ENCODE assay signal across 11 mouse cellular contexts in genomic region chr11:84376510-84377365, GRCm38 (mm10).
DNase-seq lines count a peak whose midpoint lies in the region; ATAC-seq and TF ChIP-seq lines count a peak whose summit lies in the region.
"Had no signal": no experiment of that assay in that cellular context is flagged by ENCODE, and none has a peak within 500 bp of the region (broad histone marks: within the 10 kb centered on the region; RNA-seq: fewer than 3 reads in every experiment).

No protein-coding gene starts in this region.

- no peak overlapping the region for H3K9ac ChIP-seq in heart, embryonic 12.5 days
- H3K9ac ChIP-seq in forebrain, embryonic 14.5 days (ENCODE audit: low read length), result no peak overlapping the region
- H3K9ac ChIP-seq in intestine, postnatal 0 days (ENCODE audit: low read depth, low read length), result no peak overlapping the region
- H3K9ac ChIP-seq in neural tube, embryonic 15.5 days (replicated peaks), result no peak overlapping the region
- H3K9ac ChIP-seq: liver, postnatal 0 days had no signal

- H3K36me3 ChIP-seq in heart, embryonic 12.5 days, result peaks cover 13% of the 10 kb centered on the region
- H3K36me3 ChIP-seq in forebrain, embryonic 14.5 days (ENCODE audit: control insufficient read depth, insufficient read depth, low read length), result 0 out of 2 replicates have a peak, but pooled peaks cover 16% of the 10 kb centered on the region
- H3K36me3 ChIP-seq in intestine, postnatal 0 days (ENCODE audit: control insufficient read depth, insufficient read depth), result peaks cover 11% of the 10 kb centered on the region; the same call in 1 of the 2 replicates
- H3K36me3 ChIP-seq in neural tube, embryonic 15.5 days, result peaks cover 12% of the 10 kb centered on the region; the same call in 1 of the 2 replicates

- 91% methylated on average over 13 of the region's 13 CpGs for WGBS in heart, embryonic 12.5 days
- 55% methylated on average over 13 of the region's 13 CpGs for WGBS in forebrain, embryonic 14.5 days
- WGBS in intestine, postnatal 0 days, result 71% methylated on average over 13 of the region's 13 CpGs
- WGBS in neural tube, embryonic 15.5 days, result 37% methylated on average over 13 of the region's 13 CpGs

- no peaks in the 10 kb centered on the region for H3K4me1 ChIP-seq in heart, embryonic 12.5 days (replicated peaks)
- peaks cover 6% of the 10 kb centered on the region; the same call in 1 of the 2 replicates for H3K4me1 ChIP-seq in forebrain, embryonic 14.5 days (ENCODE audit: control insufficient read depth, insufficient read depth, low read length)
- H3K4me1 ChIP-seq in intestine, postnatal 0 days (replicated peaks; ENCODE audit: control insufficient read depth, insufficient read depth, low read length), result no peaks in the 10 kb centered on the region; the same call in 1 of the 2 replicates
- H3K4me1 ChIP-seq in neural tube, embryonic 15.5 days, result peaks cover 14% of the 10 kb centered on the region

- no peaks in the 10 kb centered on the region for H3K27me3 ChIP-seq in heart, embryonic 12.5 days (replicated peaks)
- no peaks in the 10 kb centered on the region for H3K27me3 ChIP-seq in forebrain, embryonic 14.5 days (replicated peaks; ENCODE audit: control insufficient read depth, insufficient read depth, low read length)
- no peaks in the 10 kb centered on the region for H3K27me3 ChIP-seq in intestine, postnatal 0 days (replicated peaks; ENCODE audit: control insufficient read depth, insufficient read depth, low read length)
- H3K27me3 ChIP-seq in neural tube, embryonic 15.5 days (replicated peaks), result no peaks in the 10 kb centered on the region

- TF ChIP-seq CTCF in intestine, postnatal 0 days (IDR thresholded peaks at IDR 0.05; ENCODE audit: low read depth), result no peak

- no peaks in the 10 kb centered on the region for H3K9me3 ChIP-seq in heart, embryonic 12.5 days (replicated peaks)
- H3K9me3 ChIP-seq in forebrain, embryonic 14.5 days (replicated peaks; ENCODE audit: control insufficient read depth, low read length), result no peaks in the 10 kb centered on the region
- no peaks in the 10 kb centered on the region for H3K9me3 ChIP-seq in intestine, postnatal 0 days (ENCODE audit: control insufficient read depth)
- H3K9me3 ChIP-seq in neural tube, embryonic 15.5 days (replicated peaks), result no peaks in the 10 kb centered on the region

- no peak for ATAC-seq in heart, embryonic 12.5 days (ENCODE audit: insufficient number of reproducible peaks, low FRiP score)
- peak; percentile 66; the same call in 1 of the 2 replicates for ATAC-seq in forebrain, embryonic 14.5 days
- peak; percentile 47; the same call in 1 of the 2 replicates for ATAC-seq in intestine, postnatal 0 days
- ATAC-seq in neural tube, embryonic 15.5 days (ENCODE audit: low FRiP score), result no peak
- ATAC-seq: liver, postnatal 0 days had no signal

- H3K27ac ChIP-seq in heart, embryonic 12.5 days (ENCODE audit: poor library complexity, severe bottlenecking), result no peak overlapping the region
- H3K27ac ChIP-seq in forebrain, embryonic 14.5 days (ENCODE audit: low read depth, low read length), result no peak overlapping the region
- H3K27ac ChIP-seq in intestine, postnatal 0 days (ENCODE audit: low read depth, low read length), result no peak overlapping the region
- peak overlapping the region; percentile 69 for H3K27ac ChIP-seq in neural tube, embryonic 15.5 days (replicated peaks)

- peak; percentile 64 for DNase-seq in heart, adult 11 months
- DNase-seq in forebrain, embryonic 14.5 days (ENCODE audit: low spot score), result peak; percentile 46
- no peak for DNase-seq in adipocyte (ENCODE audit: low spot score)
- no peak for DNase-seq in urinary bladder, postnatal 36 days (ENCODE audit: low spot score in 2 of 2)
- DNase-seq: cerebellum, adult 11-12 months; kidney, adult 9 months; liver, postnatal 0 days; lung, postnatal 4 days had no signal

- no peak overlapping the region for H3K4me2 ChIP-seq in heart, embryonic 12.5 days
- no peak overlapping the region for H3K4me2 ChIP-seq in forebrain, embryonic 14.5 days (ENCODE audit: low read length)
- H3K4me2 ChIP-seq in intestine, postnatal 0 days (replicated peaks; ENCODE audit: low read depth), result no peak overlapping the region
- H3K4me2 ChIP-seq in neural tube, embryonic 15.5 days, result no peak overlapping the region

- H3K4me3 ChIP-seq in heart, embryonic 12.5 days, result no peak overlapping the region
- no peak overlapping the region for H3K4me3 ChIP-seq in forebrain, embryonic 14.5 days (ENCODE audit: low read depth, low read length)
- no peak overlapping the region for H3K4me3 ChIP-seq in intestine, postnatal 0 days (ENCODE audit: low read depth, low read length)
- no peak overlapping the region for H3K4me3 ChIP-seq in neural tube, embryonic 15.5 days (replicated peaks)

Comparison
In these comparisons a context has a peak if more than half of its experiments do, and no peak if none do; other contexts are left out.
1. DNase-seq: peak in heart, adult 11 months (single experiment) and forebrain, embryonic 14.5 days (single experiment); none in adipocyte (single experiment) and urinary bladder, postnatal 36 days (0 of 2).
2. ATAC-seq: peak in forebrain, embryonic 14.5 days (single experiment) and intestine, postnatal 0 days (single experiment); none in heart, embryonic 12.5 days (single experiment) and neural tube, embryonic 15.5 days (single experiment).